Mouse (Mus musculus) ES-E14 (cell line): ENCODE results near the gene Serpine2. TPM values are rescaled to one million over a fixed set of nuclear protein-coding genes. Genes with fewer than 3 reads are reported as not detected.

Source experiments
- DNase-seq: peaks from one replicate; pipeline ENCODE4 v3.0.0-alpha.2; 2013; ENCODE audit warnings: low read depth, low spot score
- H3K27ac ChIP-seq: 2 replicates; pipeline ENCODE4 v1.5.1; 2012; ENCODE audit warnings: low read depth, mild to moderate bottlenecking, low read length, moderate library complexity, mixed read lengths; ENCODE audit not compliant: poor library complexity, insufficient read depth, severe bottlenecking
- H3K36me3 ChIP-seq: 2 replicates; pipeline ENCODE4 v1.6.1; 2012; ENCODE audit warnings: mild to moderate bottlenecking, low read length, moderate library complexity, mixed read lengths; ENCODE audit not compliant: control insufficient read depth, poor library complexity, insufficient read depth, severe bottlenecking
- H3K4me1 ChIP-seq, 2 experiments: fragments of 150-350 bp in 1 of 2; sonication (generic) in 1 of 2; 2 replicates each; pipeline ENCODE4 v1.6.1; 2012; ENCODE audit warnings: low read length in 2 of 2, mild to moderate bottlenecking in 1 of 2, mixed read lengths in 1 of 2; ENCODE audit not compliant: control insufficient read depth in 2 of 2, insufficient read depth in 2 of 2, poor library complexity in 1 of 2
- H3K4me3 ChIP-seq, 2 experiments: fragments of 150-350 bp in 1 of 2; sonication (generic) in 1 of 2; 2 replicates each; pipeline ENCODE4 v1.5.1; 2012; ENCODE audit warnings: low read length in 2 of 2, low read depth in 1 of 2, mild to moderate bottlenecking in 1 of 2, mixed read lengths in 1 of 2; ENCODE audit not compliant: insufficient read depth in 1 of 2, poor library complexity in 1 of 2, severe bottlenecking in 1 of 2
- H3K9ac ChIP-seq: 2 replicates; pipeline ENCODE4 v1.6.1; 2012; ENCODE audit warnings: low read depth, mild to moderate bottlenecking, low read length, mixed read lengths; ENCODE audit not compliant: poor library complexity, insufficient read depth, severe bottlenecking
- H3K9me3 ChIP-seq: fragments of 150-350 bp; sonication (generic); 2 replicates; pipeline ENCODE4 v1.6.1; 2012; ENCODE audit warnings: low read depth, mild to moderate bottlenecking, low read length; ENCODE audit not compliant: control insufficient read depth, insufficient read depth
- CHD2 ChIP-seq: IDR thresholded peaks from 2 replicates; pipeline ENCODE4 v1.6.1; 2014; ENCODE audit warnings: mild to moderate bottlenecking, low read depth, low read length, inconsistent platforms
- HCFC1 ChIP-seq: IDR thresholded peaks from 2 replicates; pipeline ENCODE4 v1.6.1; 2012; ENCODE audit warnings: low read length, inconsistent platforms, borderline replicate concordance; ENCODE audit not compliant: insufficient read depth
- MAFK ChIP-seq: IDR thresholded peaks from 2 replicates; pipeline ENCODE4 v1.6.1; 2014; ENCODE audit warnings: mild to moderate bottlenecking, low read depth, low read length, inconsistent platforms; ENCODE audit not compliant: insufficient read depth
- ZC3H11A ChIP-seq: IDR thresholded peaks from 2 replicates; pipeline ENCODE4 v1.6.1; 2012; ENCODE audit warnings: low read depth, mild to moderate bottlenecking, inconsistent platforms, low read length, borderline replicate concordance
- ZNF384 ChIP-seq: IDR thresholded peaks from 2 replicates; pipeline ENCODE4 v1.6.1; 2012; ENCODE audit warnings: low read depth, low read length, inconsistent platforms
- in situ Hi-C, 2 experiments: fragments of 600-800 bp; cut with MboI; formaldehyde crosslinking; loops; one replicate each; pipeline ENCODE4 v1.15.1; 2025; ENCODE audit warnings: low sequenced_read_pairs in 2 of 2, inconsistent platforms in 1 of 2; ENCODE audit not compliant: unreplicated experiment in 2 of 2
- total RNA-seq: library from RNA; depleted of rRNA; stranded (reverse); fragments of 300-350 nt; gene quantifications from 2 replicates; pipeline ENCODE4 v1.2.3, GENCODE M21; 2012

The Serpine2 gene
- total RNA-seq, 1 experiment: 37.0 TPM

GRCm38 (mm10) chr1:79753456-79753855, 107.5 kb downstream of the Serpine2 start:
- in situ Hi-C loops: no loop called here

GRCm38 (mm10) chr1:79752714-79753340, 108.2 kb downstream of the Serpine2 start:
- in situ Hi-C loops: no loop called here
- no peaks in the 10 kb centered on the region for H3K9me3 ChIP-seq
- no peak overlapping the region for H3K4me3 ChIP-seq
- no peak overlapping the region for H3K9ac ChIP-seq
- no peak for DNase-seq
- H3K4me1 ChIP-seq: no peaks in the 10 kb centered on the region
- no peak for TF ChIP-seq ZNF384
- TF ChIP-seq ZC3H11A: no peak
- TF ChIP-seq MAFK: no peak
- no peak for TF ChIP-seq HCFC1
- TF ChIP-seq CHD2: no peak
- no peak overlapping the region for H3K27ac ChIP-seq
- no peaks in the 10 kb centered on the region; the same call in 1 of the 2 replicates for H3K36me3 ChIP-seq

More at GRCm38 (mm10) chr1:79753456-79753855, 107.5 kb downstream of the Serpine2 start:
- Histone ChIP-seq H3K9ac (no peak overlapping the region), H3K36me3 (no peaks in the 10 kb centered on the region; the same call in 1 of the 2 replicates), H3K27ac (no peak overlapping the region), H3K4me3 (no peak overlapping the region), H3K9me3 (no peaks in the 10 kb centered on the region), H3K4me1 (no peaks in the 10 kb centered on the region)
- DNase-seq: no peak
- TF ChIP-seq HCFC1: no peak
- no peak for TF ChIP-seq MAFK
- TF ChIP-seq ZC3H11A: no peak
- no peak for TF ChIP-seq ZNF384
- no peak for TF ChIP-seq CHD2

GRCm38 (mm10) chr1:79752015-79752695, 108.8 kb downstream of the Serpine2 start:
- no peak overlapping the region for H3K27ac ChIP-seq
- in situ Hi-C loops: no loop called here

GRCm38 (mm10) chr1:79751186-79751585, 109.8 kb downstream of the Serpine2 start:
- DNase-seq: no peak
- Histone ChIP-seq H3K36me3 (no peaks in the 10 kb centered on the region; the same call in 1 of the 2 replicates), H3K4me3 (no peak overlapping the region), H3K9ac (no peak overlapping the region), H3K27ac (no peak overlapping the region), H3K4me1 (no peaks in the 10 kb centered on the region), H3K9me3 (no peaks in the 10 kb centered on the region)
- TF ChIP-seq ZC3H11A (no peak), ZNF384 (no peak), MAFK (no peak), HCFC1 (no peak), CHD2 (no peak)
- in situ Hi-C loops: no loop called here

More at GRCm38 (mm10) chr1:79752015-79752695, 108.8 kb downstream of the Serpine2 start:
- Histone ChIP-seq H3K9ac (no peak overlapping the region), H3K4me1 (no peaks in the 10 kb centered on the region), H3K9me3 (no peaks in the 10 kb centered on the region), H3K4me3 (no peak overlapping the region), H3K36me3 (no peaks in the 10 kb centered on the region; the same call in 1 of the 2 replicates)
- DNase-seq: no peak
- no peak for TF ChIP-seq HCFC1
- TF ChIP-seq CHD2: no peak
- TF ChIP-seq MAFK: no peak
- no peak for TF ChIP-seq ZC3H11A
- TF ChIP-seq ZNF384: no peak
